Mouse (Mus musculus): ENCODE data around the gene 1700125H20Rik. TPM values are rescaled to one million over a fixed set of nuclear protein-coding genes. Genes with fewer than 3 reads are reported as not detected.

Gene 1700125H20Rik
- total and polyA plus RNA-seq, 3 experiments = not detected

GRCm38 (mm10) chr11:85123267-85123992 is 46.8 kb upstream of the 1700125H20Rik start:
- Histone ChIP-seq H3K36me3 (ENCODE audit: control insufficient read depth in 1 of 2, insufficient read depth in 2 of 2, low read length in 2 of 2) (peaks cover 0 to 32% of the 10 kb centered on the region in 2 experiments; a peak in 3 of 4 replicates), H3K9ac (ENCODE audit: control insufficient read depth, low read depth, low read length, poor library complexity, severe bottlenecking) (no peak overlapping the region; the same call in 1 of the 2 replicates), H3K4me1 (ENCODE audit: control insufficient read depth in 1 of 2, insufficient read depth in 2 of 2, low read length in 2 of 2) (peaks cover 11 to 35% of the 10 kb centered on the region in 2 experiments), H3K27ac (ENCODE audit: control insufficient read depth, low read depth, low read length) (peak overlapping the region; percentile 62), H3K27me3 (ENCODE audit: control insufficient read depth in 1 of 2, insufficient read depth in 2 of 2, low read length in 2 of 2) (no peaks in the 10 kb centered on the region), H3K9me3 (replicated peaks; ENCODE audit: insufficient read depth, low read length) (no peaks in the 10 kb centered on the region), H3K79me2 (ENCODE audit: control insufficient read depth, insufficient read depth, low read length, poor library complexity) (peaks cover 9% of the 10 kb centered on the region), H3K4me3 (ENCODE audit: control insufficient read depth in 1 of 2, insufficient read depth in 1 of 2, low read depth in 2 of 2, low read length in 2 of 2) (no peak overlapping the region)
- TF ChIP-seq HCFC1 (IDR thresholded peaks at IDR 0.05; ENCODE audit: low read depth, low read length) (0 out of 2 replicates have a peak, but pooled peaks have one; percentile 31), CTCF (IDR thresholded peaks at IDR 0.05 in 2 of 3, conservative IDR thresholded peaks at IDR 0.05 in 1 of 3; ENCODE audit: control insufficient read depth in 1 of 3, insufficient read depth in 1 of 3, low read depth in 2 of 3, low read length in 3 of 3, poor library complexity in 1 of 3, severe bottlenecking in 1 of 3) (no peak), ZKSCAN1 (IDR thresholded peaks at IDR 0.05; ENCODE audit: low read depth, low read length) (no peak), TCF12 (IDR thresholded peaks at IDR 0.05; ENCODE audit: low read depth, low read length) (no peak), TBP (IDR thresholded peaks at IDR 0.05; ENCODE audit: low read depth, low read length) (no peak), ELF1 (IDR thresholded peaks at IDR 0.05; ENCODE audit: low read depth, low read length) (peak; percentile 53; the same call in 1 of the 2 replicates), ZNF384 (IDR thresholded peaks at IDR 0.05; ENCODE audit: low read depth, low read length) (no peak), ZMIZ1 (IDR thresholded peaks at IDR 0.05; ENCODE audit: low read depth, low read length) (no peak), KAT2A (conservative IDR thresholded peaks at IDR 0.05; ENCODE audit: low read depth, low read length) (0 out of 2 replicates have a peak, but pooled peaks have one; percentile 39), NRF1 (IDR thresholded peaks at IDR 0.05; ENCODE audit: insufficient read depth, low read depth, low read length, poor library complexity, severe bottlenecking) (no peak), SIN3A (IDR thresholded peaks at IDR 0.05; ENCODE audit: low read length) (peak; percentile 54), ETS1 (IDR thresholded peaks at IDR 0.05; ENCODE audit: low read depth, low read length) (peak; percentile 74), MYC (IDR thresholded peaks at IDR 0.05; ENCODE audit: low read depth, low read length) (peak; percentile 27; the same call in 1 of the 2 replicates), EP300 (IDR thresholded peaks at IDR 0.05; ENCODE audit: low read depth in 1 of 2, low read length in 2 of 2) (peak; percentile 46 to 52; a peak in 1 of 4 replicates)
- DNase-seq (ENCODE audit: low read depth, low spot score) = peak; percentile 58

DNA sequence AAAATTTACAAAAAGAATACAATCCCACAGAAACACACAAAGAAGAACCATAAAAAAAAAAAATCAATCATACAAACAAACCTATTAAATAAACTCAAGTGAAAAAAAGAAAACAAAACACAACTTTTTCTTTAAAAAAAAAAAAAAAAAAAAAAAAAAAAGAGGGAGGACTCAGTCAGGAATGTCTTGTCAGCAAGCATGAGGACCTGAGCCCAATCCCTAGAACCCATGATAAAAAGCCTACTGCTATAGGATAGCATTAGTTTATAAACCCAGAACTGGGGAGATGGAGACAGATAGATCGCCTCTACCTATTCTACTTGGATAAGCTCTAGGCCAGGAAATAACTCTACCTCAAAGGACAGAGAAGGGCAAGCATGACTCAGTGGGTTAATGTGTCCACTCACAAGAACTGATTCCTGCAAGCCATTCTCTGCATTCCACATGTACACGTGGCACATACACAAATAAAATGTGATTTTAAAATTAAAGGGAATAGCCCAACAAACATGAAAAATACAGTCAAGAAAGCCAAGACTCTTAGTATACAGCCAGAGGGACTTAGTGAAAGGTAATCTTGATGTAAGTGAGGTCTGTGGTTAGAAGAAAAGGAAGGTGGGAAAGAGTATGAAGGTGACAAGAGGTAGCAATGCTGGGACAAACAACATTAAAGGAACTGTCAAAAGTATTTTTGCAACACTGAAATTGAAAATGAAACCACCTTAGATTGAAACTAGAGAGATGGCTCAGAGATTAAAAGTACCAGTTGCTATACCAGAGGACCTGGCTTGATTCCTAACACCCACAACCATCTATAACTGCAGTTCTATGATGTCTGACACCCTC is 43.7 kb upstream of the 1700125H20Rik start:
- Histone ChIP-seq H3K27ac (ENCODE audit: control insufficient read depth, low read depth, low read length) (peak overlapping the region; percentile 44), H3K9ac (ENCODE audit: control insufficient read depth, low read depth, low read length, poor library complexity, severe bottlenecking) (peak overlapping the region; percentile 33), H3K9me3 (replicated peaks; ENCODE audit: insufficient read depth, low read length) (no peaks in the 10 kb centered on the region), H3K36me3 (ENCODE audit: control insufficient read depth in 1 of 2, insufficient read depth in 2 of 2, low read length in 2 of 2) (peaks cover 0 to 53% of the 10 kb centered on the region in 2 experiments; a peak in 2 of 4 replicates), H3K4me3 (ENCODE audit: control insufficient read depth in 1 of 2, insufficient read depth in 1 of 2, low read depth in 2 of 2, low read length in 2 of 2) (peak overlapping the region in 1 of 2 experiments; percentile 59; a peak in 3 of 4 replicates), H3K4me1 (ENCODE audit: control insufficient read depth in 1 of 2, insufficient read depth in 2 of 2, low read length in 2 of 2) (peaks cover 13 to 54% of the 10 kb centered on the region in 2 experiments), H3K79me2 (ENCODE audit: control insufficient read depth, insufficient read depth, low read length, poor library complexity) (peaks cover 14% of the 10 kb centered on the region), H3K27me3 (ENCODE audit: control insufficient read depth in 1 of 2, insufficient read depth in 2 of 2, low read length in 2 of 2) (no peaks in the 10 kb centered on the region)
- peak; percentile 68 for DNase-seq (ENCODE audit: low read depth, low spot score)
- TF ChIP-seq MAZ (IDR thresholded peaks at IDR 0.05; ENCODE audit: low read depth, low read length) = no peak
- peak in 1 of 2 experiments; percentile 58; a peak in 2 of 4 replicates for TF ChIP-seq EP300 (IDR thresholded peaks at IDR 0.05; ENCODE audit: low read depth in 1 of 2, low read length in 2 of 2)
- TF ChIP-seq CHD2 (IDR thresholded peaks at IDR 0.05; ENCODE audit: low read length) = no peak
- 0 out of 2 replicates have a peak, but pooled peaks have one; percentile 20 for TF ChIP-seq HCFC1 (IDR thresholded peaks at IDR 0.05; ENCODE audit: low read depth, low read length)
- TF ChIP-seq SIN3A (IDR thresholded peaks at IDR 0.05; ENCODE audit: low read length) = no peak; the same call in none of the 2 replicates
- TF ChIP-seq UBTF (IDR thresholded peaks at IDR 0.05; ENCODE audit: borderline replicate concordance, insufficient read depth, low read depth, low read length) = no peak
- TF ChIP-seq ETS1 (IDR thresholded peaks at IDR 0.05; ENCODE audit: low read depth, low read length) = peak; percentile 54; the same call in 1 of the 2 replicates
- no peak for TF ChIP-seq MYB (IDR thresholded peaks at IDR 0.05; ENCODE audit: low read depth, low read length)
- TF ChIP-seq CHD1 (IDR thresholded peaks at IDR 0.05; ENCODE audit: low read depth, low read length) = 0 out of 2 replicates have a peak, but pooled peaks have one; percentile 36
- no peak for TF ChIP-seq KAT2A (conservative IDR thresholded peaks at IDR 0.05; ENCODE audit: low read depth, low read length)
- no peak for TF ChIP-seq ZKSCAN1 (IDR thresholded peaks at IDR 0.05; ENCODE audit: low read depth, low read length)
- no peak for TF ChIP-seq ELF1 (IDR thresholded peaks at IDR 0.05; ENCODE audit: low read depth, low read length)
- no peak for TF ChIP-seq ZC3H11A (IDR thresholded peaks at IDR 0.05; ENCODE audit: low read depth, low read length)
- no peak for TF ChIP-seq POLR2A (IDR thresholded peaks at IDR 0.05; ENCODE audit: control insufficient read depth in 1 of 2, insufficient read depth in 1 of 2, low read depth in 1 of 2, low read length in 2 of 2, poor library complexity in 1 of 2)
- no peak for TF ChIP-seq POLR2AphosphoS5 (IDR thresholded peaks at IDR 0.05; ENCODE audit: borderline replicate concordance, low read depth, low read length)
- TF ChIP-seq GATA1 (IDR thresholded peaks at IDR 0.05; ENCODE audit: low read depth, low read length) = peak; percentile 47; the same call in 1 of the 2 replicates
- TF ChIP-seq SMC3 (IDR thresholded peaks at IDR 0.05; ENCODE audit: low read depth, low read length) = no peak
- no peak for TF ChIP-seq JUND (IDR thresholded peaks at IDR 0.05; ENCODE audit: low read depth, low read length)
- no peak for TF ChIP-seq MAX (IDR thresholded peaks at IDR 0.05; ENCODE audit: low read length)

Data from MEL (cell line).